Mouse (Mus musculus): Measurements from ENCODE around the gene B4galnt4. TPM values are rescaled to one million over a fixed set of nuclear protein-coding genes. Genes with fewer than 3 reads are reported as not detected.

Gene B4galnt4
- polyA plus RNA-seq, 1 experiment from 2014 or later: 0.66 TPM

DNA sequence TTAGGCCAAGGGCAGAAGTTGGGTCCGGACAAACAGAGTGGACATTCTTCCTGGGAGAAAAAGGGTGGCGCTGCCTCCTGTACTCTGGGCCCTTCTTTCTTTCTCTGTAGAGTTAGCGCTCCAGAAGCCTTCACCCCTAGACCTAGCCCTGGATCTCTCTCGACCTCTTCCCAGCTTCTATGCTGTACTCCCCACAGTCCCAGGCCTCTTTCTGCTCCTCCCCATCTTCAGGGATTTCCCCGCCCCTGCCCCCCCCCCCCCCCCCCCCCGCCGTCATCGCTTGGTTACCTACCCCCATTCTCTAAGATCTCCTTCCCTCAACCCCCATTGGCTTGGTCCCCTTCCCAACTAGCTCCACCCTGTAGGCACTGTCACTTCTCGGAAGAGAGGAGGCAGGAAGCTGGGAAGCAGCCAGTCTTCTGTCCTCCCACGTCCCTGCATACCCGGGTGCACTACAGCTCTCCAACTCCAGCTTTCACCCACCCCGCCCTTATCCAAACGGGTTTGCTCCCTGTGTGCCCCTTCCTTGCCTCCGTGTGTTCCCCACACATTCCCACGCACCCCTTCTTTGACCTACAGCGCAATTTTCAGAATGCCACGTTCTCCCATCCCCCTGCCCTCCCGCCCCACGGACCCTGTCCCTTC, 13.2 kb upstream of the B4galnt4 start:
- Histone ChIP-seq H3K4me1 (ENCODE audit: control insufficient read depth in 2 of 2, insufficient read depth in 2 of 2, low read length in 2 of 2) (peaks cover 6 to 10% of the 10 kb centered on the region in 2 experiments; a peak in 3 of 4 replicates), H3K4me2 (ENCODE audit: low read length) (peak overlapping the region; percentile 85), H3K9ac (ENCODE audit: low read length) (peak overlapping the region; percentile 58; the same call in 1 of the 2 replicates), H3K27ac (replicated peaks in 1 of 2; ENCODE audit: control insufficient read depth in 1 of 2, insufficient read depth in 1 of 2, low read depth in 2 of 2, low read length in 2 of 2) (peak overlapping the region; percentile 85 to 86), H3K4me3 (ENCODE audit: control insufficient read depth in 1 of 2, insufficient read depth in 1 of 2, low read depth in 1 of 2, low read length in 2 of 2) (peak overlapping the region; percentile 36 to 38), H3K36me3 (ENCODE audit: control insufficient read depth, insufficient read depth, low read length) (no peaks in the 10 kb centered on the region), H3K9me3 (ENCODE audit: control insufficient read depth, low read length) (no peaks in the 10 kb centered on the region), H3K27me3 (ENCODE audit: control insufficient read depth, insufficient read depth, low read length) (no peaks in the 10 kb centered on the region)
- peak; percentile 85 for ATAC-seq (ENCODE audit: insufficient number of reproducible peaks, insufficient read depth, low FRiP score, low read depth)
- 2% methylated on average over 14 of the region's 19 CpGs for WGBS

GRCm38 (mm10) chr7:141048226-141049218, 12.4 kb upstream of the B4galnt4 start:
- no peaks in the 10 kb centered on the region for H3K36me3 ChIP-seq (ENCODE audit: control insufficient read depth, insufficient read depth, low read length)
- no peaks in the 10 kb centered on the region for H3K9me3 ChIP-seq (ENCODE audit: control insufficient read depth, low read length)
- H3K4me2 ChIP-seq (ENCODE audit: low read length): peak overlapping the region; percentile 85
- H3K27me3 ChIP-seq (ENCODE audit: control insufficient read depth, insufficient read depth, low read length): no peaks in the 10 kb centered on the region
- 8% methylated on average over 21 of the region's 21 CpGs for WGBS
- H3K4me1 ChIP-seq (ENCODE audit: control insufficient read depth in 2 of 2, insufficient read depth in 2 of 2, low read length in 2 of 2): peaks cover 6 to 10% of the 10 kb centered on the region in 2 experiments; a peak in 3 of 4 replicates
- H3K4me3 ChIP-seq (ENCODE audit: control insufficient read depth in 1 of 2, insufficient read depth in 1 of 2, low read depth in 1 of 2, low read length in 2 of 2): peak overlapping the region; percentile 36 to 38
- peak overlapping the region; percentile 77 to 86 for H3K27ac ChIP-seq (replicated peaks in 1 of 2; ENCODE audit: control insufficient read depth in 1 of 2, insufficient read depth in 1 of 2, low read depth in 2 of 2, low read length in 2 of 2)
- ATAC-seq (ENCODE audit: insufficient number of reproducible peaks, insufficient read depth, low FRiP score, low read depth): peak; percentile 84
- peak overlapping the region; percentile 58 for H3K9ac ChIP-seq (ENCODE audit: low read length)

GRCm38 (mm10) chr7:141049326-141049725, 11.6 kb upstream of the B4galnt4 start:
- H3K27me3 ChIP-seq (ENCODE audit: control insufficient read depth, insufficient read depth, low read length): no peaks in the 10 kb centered on the region
- H3K27ac ChIP-seq (replicated peaks in 1 of 2; ENCODE audit: control insufficient read depth in 1 of 2, insufficient read depth in 1 of 2, low read depth in 2 of 2, low read length in 2 of 2): no peak overlapping the region
- H3K9me3 ChIP-seq (ENCODE audit: control insufficient read depth, low read length): no peaks in the 10 kb centered on the region
- H3K9ac ChIP-seq (ENCODE audit: low read length): no peak overlapping the region
- no peak for ATAC-seq (ENCODE audit: insufficient number of reproducible peaks, insufficient read depth, low FRiP score, low read depth)
- no peak overlapping the region for H3K4me2 ChIP-seq (ENCODE audit: low read length)
- H3K36me3 ChIP-seq (ENCODE audit: control insufficient read depth, insufficient read depth, low read length): no peaks in the 10 kb centered on the region
- WGBS: 61% methylated on average over 2 of the region's 2 CpGs
- peaks cover 6 to 10% of the 10 kb centered on the region in 2 experiments; a peak in 3 of 4 replicates for H3K4me1 ChIP-seq (ENCODE audit: control insufficient read depth in 2 of 2, insufficient read depth in 2 of 2, low read length in 2 of 2)
- H3K4me3 ChIP-seq (ENCODE audit: control insufficient read depth in 1 of 2, insufficient read depth in 1 of 2, low read depth in 1 of 2, low read length in 2 of 2): no peak overlapping the region

- ATAC-seq (ENCODE audit: insufficient number of reproducible peaks, insufficient read depth, low FRiP score, low read depth): no peak
- H3K9ac ChIP-seq (ENCODE audit: low read length): no peak overlapping the region
- 49% methylated on average over 17 of the region's 17 CpGs for WGBS
Measured at GRCm38 (mm10) chr7:141051060-141051685, 9.7 kb upstream of the B4galnt4 start.

DNA sequence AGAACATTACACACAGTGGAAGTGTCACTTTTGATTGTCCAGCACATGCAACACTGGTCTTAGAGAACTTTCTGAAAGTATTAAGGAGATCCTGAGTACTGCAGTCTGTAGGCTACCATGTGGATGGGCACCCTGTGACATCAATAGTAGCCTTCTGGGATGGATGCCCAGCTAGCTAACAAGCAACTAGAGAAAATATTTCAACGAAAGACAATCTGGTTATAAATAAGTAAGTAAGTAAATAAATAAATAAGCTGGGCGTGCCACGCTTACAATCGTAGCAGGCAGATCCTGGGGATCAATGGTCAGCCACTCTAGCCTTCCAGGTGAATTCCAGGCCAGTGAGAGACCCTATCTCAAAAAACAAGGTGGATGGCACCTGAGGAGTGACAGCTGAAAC, 8.9 kb upstream of the B4galnt4 start:
- no peaks in the 10 kb centered on the region for H3K36me3 ChIP-seq (ENCODE audit: control insufficient read depth, insufficient read depth, low read length)
- H3K4me2 ChIP-seq (ENCODE audit: low read length): no peak overlapping the region
- no peak overlapping the region for H3K27ac ChIP-seq (replicated peaks in 1 of 2; ENCODE audit: control insufficient read depth in 1 of 2, insufficient read depth in 1 of 2, low read depth in 2 of 2, low read length in 2 of 2)
- peaks cover 4 to 8% of the 10 kb centered on the region in 2 experiments; a peak in 3 of 4 replicates for H3K4me1 ChIP-seq (ENCODE audit: control insufficient read depth in 2 of 2, insufficient read depth in 2 of 2, low read length in 2 of 2)
- H3K27me3 ChIP-seq (ENCODE audit: control insufficient read depth, insufficient read depth, low read length): no peaks in the 10 kb centered on the region; the same call in 1 of the 2 replicates
- H3K9ac ChIP-seq (ENCODE audit: low read length): no peak overlapping the region
- H3K4me3 ChIP-seq (ENCODE audit: control insufficient read depth in 1 of 2, insufficient read depth in 1 of 2, low read depth in 1 of 2, low read length in 2 of 2): no peak overlapping the region
- WGBS: 88% methylated on average over 4 of the region's 4 CpGs
- ATAC-seq (ENCODE audit: insufficient number of reproducible peaks, insufficient read depth, low FRiP score, low read depth): no peak
- 0 out of 2 replicates have a peak, but pooled peaks cover 2% of the 10 kb centered on the region for H3K9me3 ChIP-seq (ENCODE audit: control insufficient read depth, low read length)

More at GRCm38 (mm10) chr7:141051060-141051685, 9.7 kb upstream of the B4galnt4 start:
- Histone ChIP-seq H3K27ac (replicated peaks in 1 of 2; ENCODE audit: control insufficient read depth in 1 of 2, insufficient read depth in 1 of 2, low read depth in 2 of 2, low read length in 2 of 2) (no peak overlapping the region), H3K36me3 (ENCODE audit: control insufficient read depth, insufficient read depth, low read length) (no peaks in the 10 kb centered on the region), H3K27me3 (ENCODE audit: control insufficient read depth, insufficient read depth, low read length) (no peaks in the 10 kb centered on the region; the same call in 1 of the 2 replicates), H3K9me3 (ENCODE audit: control insufficient read depth, low read length) (0 out of 2 replicates have a peak, but pooled peaks cover 2% of the 10 kb centered on the region), H3K4me1 (ENCODE audit: control insufficient read depth in 2 of 2, insufficient read depth in 2 of 2, low read length in 2 of 2) (peaks cover 6 to 10% of the 10 kb centered on the region in 2 experiments; a peak in 3 of 4 replicates), H3K4me2 (ENCODE audit: low read length) (no peak overlapping the region), H3K4me3 (ENCODE audit: control insufficient read depth in 1 of 2, insufficient read depth in 1 of 2, low read depth in 1 of 2, low read length in 2 of 2) (no peak overlapping the region)

- Histone ChIP-seq H3K4me2 (ENCODE audit: low read length) (no peak overlapping the region), H3K9ac (ENCODE audit: low read length) (no peak overlapping the region), H3K4me1 (ENCODE audit: control insufficient read depth in 2 of 2, insufficient read depth in 2 of 2, low read length in 2 of 2) (peaks cover under 1 to 6% of the 10 kb centered on the region in 2 experiments; a peak in 3 of 4 replicates), H3K27ac (replicated peaks in 1 of 2; ENCODE audit: control insufficient read depth in 1 of 2, insufficient read depth in 1 of 2, low read depth in 2 of 2, low read length in 2 of 2) (no peak overlapping the region), H3K4me3 (ENCODE audit: control insufficient read depth in 1 of 2, insufficient read depth in 1 of 2, low read depth in 1 of 2, low read length in 2 of 2) (no peak overlapping the region), H3K27me3 (ENCODE audit: control insufficient read depth, insufficient read depth, low read length) (no peaks in the 10 kb centered on the region; the same call in 1 of the 2 replicates), H3K9me3 (ENCODE audit: control insufficient read depth, low read length) (0 out of 2 replicates have a peak, but pooled peaks cover 2% of the 10 kb centered on the region), H3K36me3 (ENCODE audit: control insufficient read depth, insufficient read depth, low read length) (no peaks in the 10 kb centered on the region)
- WGBS: 72% methylated on average over 2 of the region's 2 CpGs
- no peak for ATAC-seq (ENCODE audit: insufficient number of reproducible peaks, insufficient read depth, low FRiP score, low read depth)
Measured at GRCm38 (mm10) chr7:141052421-141052820, 8.5 kb upstream of the B4galnt4 start.

DNA sequence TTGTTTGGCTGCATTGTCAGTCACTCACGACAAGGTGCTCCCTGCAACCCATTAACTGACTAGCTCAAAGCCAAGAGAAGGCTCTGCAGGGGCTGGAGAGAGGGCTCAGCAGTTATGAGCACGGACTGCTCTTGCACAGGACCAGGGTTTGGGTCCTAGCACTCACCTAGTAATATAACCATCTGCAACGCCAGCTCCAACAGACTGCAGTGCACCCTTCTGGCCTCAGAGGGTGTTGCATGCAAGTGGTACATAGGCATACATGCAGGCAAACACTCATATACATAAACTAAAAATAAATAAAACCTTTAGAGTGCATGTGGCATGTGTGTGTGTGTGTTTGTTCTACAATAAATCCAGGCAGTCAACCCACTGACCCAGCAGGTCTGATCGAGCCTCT, 5.1 kb upstream of the B4galnt4 start:
- Histone ChIP-seq H3K27me3 (ENCODE audit: control insufficient read depth, insufficient read depth, low read length) (peaks cover 30% of the 10 kb centered on the region), H3K36me3 (ENCODE audit: control insufficient read depth, insufficient read depth, low read length) (no peaks in the 10 kb centered on the region), H3K9me3 (ENCODE audit: control insufficient read depth, low read length) (0 out of 2 replicates have a peak, but pooled peaks cover 2% of the 10 kb centered on the region), H3K4me1 (ENCODE audit: control insufficient read depth in 2 of 2, insufficient read depth in 2 of 2, low read length in 2 of 2) (0 out of 4 replicates have a peak, but pooled peaks cover 2 to 5% of the 10 kb centered on the region in 2 experiments), H3K27ac (replicated peaks in 1 of 2; ENCODE audit: control insufficient read depth in 1 of 2, insufficient read depth in 1 of 2, low read depth in 2 of 2, low read length in 2 of 2) (no peak overlapping the region), H3K9ac (ENCODE audit: low read length) (no peak overlapping the region), H3K4me2 (ENCODE audit: low read length) (no peak overlapping the region), H3K4me3 (ENCODE audit: control insufficient read depth in 1 of 2, insufficient read depth in 1 of 2, low read depth in 1 of 2, low read length in 2 of 2) (no peak overlapping the region)
- ATAC-seq (ENCODE audit: insufficient number of reproducible peaks, insufficient read depth, low FRiP score, low read depth): no peak
- WGBS: 73% methylated on average over 4 of the region's 4 CpGs
